ENCODE assay signal across 8 mouse cellular contexts in the genomic region with DNA sequence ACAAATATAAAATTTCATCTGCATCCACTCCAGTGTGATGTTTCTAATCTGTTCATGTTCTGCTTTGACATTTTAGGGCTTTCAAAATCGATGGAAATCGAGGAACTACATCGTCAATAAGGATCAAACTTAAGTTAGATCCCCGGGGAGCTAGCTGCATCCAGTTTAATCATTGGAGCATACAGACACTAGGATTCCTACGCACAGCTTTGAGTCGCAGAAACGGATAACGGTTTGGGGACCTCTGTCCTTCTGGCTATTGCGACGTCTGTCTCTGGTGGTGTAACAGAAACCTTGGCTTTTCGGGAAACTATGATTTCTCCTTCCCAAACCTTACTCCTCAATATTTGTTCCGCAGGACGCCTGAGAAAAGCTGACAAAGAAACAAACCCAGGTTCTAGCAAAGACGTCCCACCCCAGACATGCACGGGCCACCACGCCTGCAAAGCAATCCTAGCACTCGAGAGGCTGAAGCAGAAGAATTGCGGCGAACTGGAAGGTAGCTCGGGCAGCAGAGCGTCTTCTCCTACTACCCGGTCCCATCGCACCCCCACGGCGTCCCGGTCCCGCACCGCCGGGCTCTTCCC. TPM values are rescaled to one million over a fixed set of nuclear protein-coding genes. Genes with fewer than 3 reads are reported as not detected.
DNase-seq lines count a peak whose midpoint lies in the region; ATAC-seq lines count a peak whose summit lies in the region.

No protein-coding gene starts in this region.

- DNase-seq in gastrocnemius, adult 18-20 months (ENCODE audit: low spot score), result peak; percentile 3
- DNase-seq in gastrocnemius, postnatal 4 days (ENCODE audit: low spot score in 2 of 2), result no peak
- DNase-seq in 3T3-L1 (ENCODE audit: low read depth, low spot score), result peak; percentile 44
- no peak for DNase-seq in urinary bladder, postnatal 25 days (ENCODE audit: low spot score)
- no peak for DNase-seq in kidney, postnatal 10 days

- H3K27ac ChIP-seq in embryonic facial prominence, embryonic 12.5 days, result peak overlapping the region; percentile 91
- H3K27ac ChIP-seq in neural tube, embryonic 12.5 days, result peak overlapping the region; percentile 65

- H3K4me1 ChIP-seq in embryonic facial prominence, embryonic 12.5 days, result peaks cover 12% of the 10 kb centered on the region
- peaks cover 13% of the 10 kb centered on the region for H3K4me1 ChIP-seq in neural tube, embryonic 12.5 days

- no peak for ATAC-seq in embryonic facial prominence, embryonic 12.5 days (ENCODE audit: insufficient number of reproducible peaks, insufficient read depth, low FRiP score, low TSS enrichment)
- ATAC-seq in inflammation-experienced regulatory T-cells, adult 6 months, result peak; percentile 13
- ATAC-seq in neural tube, embryonic 12.5 days (ENCODE audit: low FRiP score, low read depth), result no peak

- H3K9me3 ChIP-seq in embryonic facial prominence, embryonic 12.5 days, result no peaks in the 10 kb centered on the region
- no peaks in the 10 kb centered on the region for H3K9me3 ChIP-seq in neural tube, embryonic 12.5 days

- H3K36me3 ChIP-seq in embryonic facial prominence, embryonic 12.5 days, result peaks cover 9% of the 10 kb centered on the region; the same call in 1 of the 2 replicates
- H3K36me3 ChIP-seq in neural tube, embryonic 12.5 days, result peaks cover 5% of the 10 kb centered on the region

- peak overlapping the region; percentile 90 for H3K9ac ChIP-seq in embryonic facial prominence, embryonic 12.5 days
- peak overlapping the region; percentile 89 for H3K9ac ChIP-seq in neural tube, embryonic 12.5 days

- 2% methylated on average over 29 of the region's 29 CpGs for WGBS in embryonic facial prominence, embryonic 12.5 days
- 1% methylated on average over 29 of the region's 29 CpGs for WGBS in neural tube, embryonic 12.5 days

- peak overlapping the region; percentile 59 for H3K4me2 ChIP-seq in embryonic facial prominence, embryonic 12.5 days (replicated peaks)
- H3K4me2 ChIP-seq in neural tube, embryonic 12.5 days (replicated peaks), result peak overlapping the region; percentile 64

- no peaks in the 10 kb centered on the region for H3K27me3 ChIP-seq in embryonic facial prominence, embryonic 12.5 days
- H3K27me3 ChIP-seq in neural tube, embryonic 12.5 days (replicated peaks), result no peaks in the 10 kb centered on the region

- H3K4me3 ChIP-seq in embryonic facial prominence, embryonic 12.5 days, result peak overlapping the region; percentile 72
- peak overlapping the region; percentile 81 for H3K4me3 ChIP-seq in neural tube, embryonic 12.5 days

RNA-seq across cellular contexts. Expression of a gene that starts 16.4 kb away (rescaled TPM):
- 10 to 100 TPM; 52.2 to 55.3 TPM for total RNA-seq in gastrocnemius, adult 18-20 months (2021)
- total RNA-seq in gastrocnemius, postnatal 4 days (2021), result 10 to 100 TPM; 40.3 to 49.4 TPM
- 120 and 124 TPM in 2 replicates for polyA plus RNA-seq in embryonic facial prominence, embryonic 12.5 days (2016; fragmentation: Nextera tagmentation; extraction: Ambion mirVana)
- 10 to 100 TPM; 26.8 to 34.5 (median 30.6) TPM for polyA plus RNA-seq in inflammation-experienced regulatory T-cells, adult 6 months (2017; shearing (Covaris generic))
- polyA plus RNA-seq in neural tube, embryonic 12.5 days (2016; fragmentation: Nextera tagmentation; extraction: Ambion mirVana), result 171 and 176 TPM in 2 replicates

RNA-seq across cellular contexts. Expression of a gene that starts 52.1 kb away (rescaled TPM):
- not detected for total RNA-seq in gastrocnemius, adult 18-20 months (2021)
- under 1 TPM in 1 of 2 experiments, not detected in 1; 0.10 TPM for total RNA-seq in gastrocnemius, postnatal 4 days (2021)
- polyA plus RNA-seq in embryonic facial prominence, embryonic 12.5 days (2016; fragmentation: Nextera tagmentation; extraction: Ambion mirVana), result 3.5 and 4.2 TPM in 2 replicates
- polyA plus RNA-seq in inflammation-experienced regulatory T-cells, adult 6 months (2017; shearing (Covaris generic)), result 1 to 10 TPM in 1 of 3 experiments, under 1 TPM in 1, not detected in 1; 0.71 to 7.2 TPM
- polyA plus RNA-seq in neural tube, embryonic 12.5 days (2016; fragmentation: Nextera tagmentation; extraction: Ambion mirVana), result 7.0 and 8.0 TPM in 2 replicates

Comparison
In these comparisons a context has a peak if more than half of its experiments do, and no peak if none do; other contexts are left out.
1. DNase-seq: peak in gastrocnemius, adult 18-20 months (single experiment) and 3T3-L1 (single experiment); none in gastrocnemius, postnatal 4 days (0 of 2), urinary bladder, postnatal 25 days (single experiment) and kidney, postnatal 10 days (single experiment).